Mouse (Mus musculus) left cerebral cortex, adult 9 months (tissue): ENCODE measurements around the gene Myo9a.
A peak's percentile ranks its signal among the peaks of the same experiment; 100 is the strongest.
"Not testable (repeated sequence)": the region's sequence is repeated elsewhere in the genome, so short reads cannot be mapped to it uniquely, and the experiment has no call there.

Experiments
- DNase-seq, 2 experiments: peaks; one replicate each; pipeline ENCODE4 v3.0.0; 2022; ENCODE audit warnings: low spot score in 2 of 2

Gene Myo9a

DNA sequence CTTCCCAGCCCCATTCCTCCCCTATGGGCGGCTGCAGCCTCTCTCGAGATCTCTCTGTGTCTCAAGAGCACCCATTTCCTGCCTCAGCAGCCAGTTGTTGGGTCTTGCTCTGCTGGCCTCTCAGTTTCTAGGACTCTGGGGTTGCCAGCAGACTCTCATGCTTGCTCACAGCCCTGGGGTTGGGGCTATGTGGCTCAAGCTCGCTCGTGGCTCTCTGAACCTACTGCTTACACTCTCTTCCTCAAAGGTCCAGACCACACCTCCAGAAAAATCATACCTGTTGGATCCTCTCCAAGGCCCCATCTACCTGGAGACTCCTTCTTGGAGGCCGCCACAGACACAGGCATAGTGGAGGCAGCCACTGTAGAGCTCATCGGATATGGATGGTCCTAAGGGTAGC, 198.8 kb downstream of the Myo9a start:
- DNase-seq: no peak

DNA sequence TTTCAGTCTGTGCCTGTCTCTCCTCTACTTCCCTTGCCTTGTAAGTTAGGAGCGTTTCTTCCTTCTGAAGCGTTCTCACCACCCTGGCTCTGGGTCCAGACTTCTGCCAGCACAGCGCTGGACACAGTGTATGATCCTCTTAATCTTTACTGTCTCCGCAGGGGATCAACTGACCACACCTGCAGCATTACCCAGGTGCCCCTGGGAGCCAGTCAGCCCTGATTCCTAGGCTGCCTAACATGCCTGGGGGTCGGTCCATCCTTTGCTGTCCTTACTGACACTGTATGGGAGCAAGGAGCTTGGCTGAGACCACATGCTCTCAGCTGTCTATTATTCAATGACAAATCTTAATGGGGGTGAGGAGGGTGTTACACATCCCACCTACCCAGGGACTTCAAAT, 199.3 kb downstream of the Myo9a start:
- DNase-seq: no peak

DNA sequence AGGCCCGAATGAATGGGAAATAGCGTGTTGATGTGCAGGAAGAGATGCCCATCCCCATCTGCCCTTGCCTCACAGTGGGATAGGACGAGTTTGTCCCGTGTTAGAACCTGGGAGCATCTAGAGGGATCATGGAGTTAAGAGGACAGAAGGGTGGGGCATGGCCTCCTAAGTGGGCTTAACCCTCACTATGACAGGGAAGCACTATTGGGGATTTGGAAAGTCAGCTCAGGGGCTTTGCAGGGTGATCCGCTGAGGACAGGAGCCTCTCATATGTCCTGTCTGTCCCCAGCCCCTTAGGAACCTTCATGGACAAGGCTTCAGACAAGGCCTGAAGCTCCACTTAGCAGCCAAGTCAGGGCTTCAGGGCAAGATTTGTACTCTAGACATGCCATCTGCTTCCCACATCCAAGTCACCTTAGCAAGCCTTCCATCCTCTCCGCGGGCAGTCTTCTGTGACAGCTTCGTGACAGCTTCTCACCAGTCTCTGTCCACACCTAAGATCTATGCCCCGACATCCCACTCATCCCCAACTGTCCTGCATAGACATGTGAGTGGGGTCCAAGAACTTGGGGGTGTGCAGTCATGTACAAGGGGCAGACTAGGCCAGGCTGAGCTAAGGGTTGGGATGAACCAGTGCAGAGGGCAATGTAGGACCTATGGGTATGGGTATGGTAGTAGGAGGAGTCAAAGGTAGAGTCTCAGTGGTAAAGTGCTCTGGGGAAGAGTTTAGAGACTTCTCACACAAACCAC, 200.5 kb downstream of the Myo9a start:
- DNase-seq: no peak

DNA sequence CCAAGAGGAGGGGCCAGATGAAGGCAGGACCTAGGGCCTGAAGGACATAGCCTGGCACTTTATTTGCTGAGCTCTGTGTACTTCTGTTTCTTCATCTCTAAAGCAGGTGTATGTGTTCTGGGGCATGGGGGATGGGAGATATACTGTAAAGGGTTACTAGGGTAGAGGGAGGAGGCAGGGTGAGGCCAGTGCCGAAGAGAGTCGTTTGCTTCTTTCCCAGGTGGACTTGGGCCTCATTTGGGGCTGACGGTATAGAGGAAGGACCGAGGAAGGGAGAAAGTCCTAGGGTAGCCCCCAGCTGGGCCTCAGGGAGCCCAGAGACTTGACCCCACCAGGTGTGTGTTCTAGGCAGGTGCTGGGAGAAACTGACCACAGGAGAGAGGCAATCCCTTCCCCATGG, 201.2 kb downstream of the Myo9a start:
- DNase-seq: no peak

DNA sequence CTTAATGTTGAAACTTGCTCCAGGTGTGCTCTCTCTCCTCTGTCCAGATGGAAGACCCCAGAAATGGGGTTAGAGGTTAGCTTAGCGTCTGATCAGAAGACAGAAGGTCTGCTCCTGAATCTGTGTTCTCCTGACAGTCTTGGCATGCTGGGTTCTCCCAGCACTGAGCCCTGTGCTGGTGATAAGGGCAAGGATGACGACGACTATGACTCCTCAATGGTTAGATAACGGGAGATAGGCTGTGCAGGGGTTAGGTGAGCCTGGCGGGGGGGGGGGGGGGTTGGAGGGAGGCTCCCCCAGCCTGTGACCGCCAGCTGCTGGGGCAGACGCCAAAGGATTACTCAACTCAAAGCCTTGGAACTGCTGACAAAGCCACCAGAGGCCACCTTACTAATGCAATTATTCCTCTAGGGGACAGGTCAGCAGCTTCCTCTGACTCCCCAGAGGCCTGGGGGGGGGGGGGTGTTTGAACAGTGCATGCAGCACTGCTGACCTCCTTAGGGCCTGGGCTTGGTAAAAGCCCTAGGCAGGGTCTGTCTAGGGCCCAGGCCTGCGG, 201.9 kb downstream of the Myo9a start:
- DNase-seq: no peak

DNA sequence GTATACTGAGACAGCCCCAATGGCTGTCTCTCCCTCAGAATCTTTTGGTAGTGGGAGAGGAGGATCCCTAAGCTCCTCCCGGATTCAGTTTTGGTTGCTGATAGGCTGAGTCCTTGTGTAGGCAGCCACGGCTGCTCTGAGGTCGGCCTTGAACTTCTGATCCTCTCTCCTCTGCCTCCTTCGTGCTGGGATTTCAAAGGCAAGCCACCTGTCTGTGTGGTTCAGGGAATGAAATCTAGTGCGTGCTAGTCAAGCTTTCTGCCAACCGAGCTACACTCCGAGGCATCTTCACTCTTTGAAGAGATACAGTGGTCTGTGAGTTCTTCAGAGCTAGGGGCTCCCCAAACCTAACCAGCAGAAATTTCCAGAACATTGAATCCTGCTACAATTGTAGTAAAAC, 202.9 kb downstream of the Myo9a start:
- no peak for DNase-seq

DNA sequence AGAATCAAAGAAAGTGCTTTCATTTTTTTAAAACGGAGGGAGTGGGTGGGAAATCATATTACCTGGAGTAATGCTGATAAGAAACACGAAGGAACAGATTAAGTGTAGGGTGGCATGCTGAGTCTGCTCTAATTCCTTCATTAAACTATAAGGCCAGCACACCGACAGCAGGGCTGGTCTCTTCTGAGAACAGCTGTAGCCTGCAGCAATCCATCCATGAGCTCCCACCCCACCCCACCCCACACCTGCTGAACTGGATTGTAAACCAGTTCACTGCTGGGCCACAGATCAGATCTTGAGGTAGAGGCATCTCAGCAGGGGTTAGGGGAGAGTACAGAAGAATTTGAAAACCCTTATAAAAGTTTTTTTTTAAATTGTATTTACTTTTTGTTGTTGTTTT, 204.5 kb downstream of the Myo9a start:
- no peak for DNase-seq

DNA sequence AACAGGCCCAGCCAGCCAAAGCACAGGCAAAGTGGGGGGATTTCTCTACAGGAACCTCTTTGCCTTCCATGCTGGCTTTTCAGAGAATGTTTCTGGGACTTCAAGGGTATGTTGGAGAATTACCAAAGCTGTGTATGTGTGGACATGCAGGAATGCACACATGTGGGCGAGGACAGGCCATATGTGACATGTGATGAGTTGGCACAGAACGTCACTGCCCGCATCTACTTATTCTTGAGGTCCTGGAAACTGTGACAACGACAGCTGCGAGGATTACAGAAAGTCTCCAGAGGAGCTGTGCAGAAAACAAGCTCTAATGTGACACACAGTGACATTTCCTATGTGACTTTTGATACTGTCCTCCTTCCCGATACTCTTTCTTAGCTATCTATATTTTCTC, 205.0 kb downstream of the Myo9a start:
- DNase-seq: no peak

DNA sequence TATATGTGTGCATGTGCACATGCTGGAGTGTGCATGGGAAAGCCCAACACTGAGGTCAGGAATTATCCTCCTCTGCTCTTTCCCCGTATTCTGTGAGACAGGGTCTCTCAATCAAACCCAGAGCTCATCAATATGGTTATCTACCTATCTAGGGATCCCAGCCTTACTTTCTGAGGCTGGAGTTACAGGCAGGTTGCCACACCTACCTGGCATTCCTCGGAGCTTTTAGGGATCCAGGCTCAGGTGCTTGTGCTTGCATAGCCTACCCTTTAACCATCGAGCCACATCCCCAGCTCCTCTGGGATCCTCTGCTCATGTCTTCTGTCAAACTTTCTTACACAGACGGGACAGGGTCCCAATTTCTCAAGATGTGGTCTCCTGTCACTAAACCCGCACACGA, 205.8 kb downstream of the Myo9a start:
- no peak for DNase-seq

DNA sequence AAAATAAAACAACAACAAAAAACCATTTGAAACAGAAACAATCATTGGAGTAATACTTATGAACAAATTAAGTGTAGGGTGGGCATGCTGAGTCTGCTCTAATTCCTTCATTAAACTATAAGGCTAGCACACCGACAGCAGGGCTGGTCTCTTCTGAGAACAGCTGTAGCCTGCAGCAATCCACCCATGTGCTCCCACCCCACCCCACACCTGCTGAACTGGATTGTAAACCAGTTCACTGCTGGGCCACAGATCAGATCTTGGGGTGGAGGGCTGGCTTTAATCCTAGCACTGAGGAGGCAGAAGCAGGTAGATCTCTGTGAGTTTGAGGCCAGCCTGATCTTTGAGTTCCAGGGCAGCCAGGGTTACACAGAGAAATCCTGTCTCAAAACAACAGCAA, 207.4 kb downstream of the Myo9a start:
- not testable (repeated sequence) for DNase-seq

DNA sequence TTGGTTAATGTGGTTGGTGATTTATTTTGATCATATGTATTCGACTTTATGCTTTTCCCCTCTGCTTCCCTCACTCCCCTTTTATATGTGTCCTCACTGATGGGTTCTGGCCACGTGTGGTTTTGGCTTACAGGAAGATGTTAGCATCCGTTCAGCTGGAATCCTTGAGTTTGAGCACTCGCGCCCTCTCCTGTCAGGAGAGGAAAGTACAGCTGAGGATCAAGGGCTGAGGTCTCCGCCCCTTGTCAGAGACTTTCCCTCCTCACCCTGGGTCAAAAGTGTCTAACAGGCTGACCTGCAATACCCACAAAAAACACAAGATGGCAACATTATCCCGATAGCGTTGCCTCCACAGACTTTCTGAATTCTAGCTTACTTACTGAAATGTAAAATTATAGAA, 208.6 kb downstream of the Myo9a start:
- peak; percentile 36 to 80 for DNase-seq

DNA sequence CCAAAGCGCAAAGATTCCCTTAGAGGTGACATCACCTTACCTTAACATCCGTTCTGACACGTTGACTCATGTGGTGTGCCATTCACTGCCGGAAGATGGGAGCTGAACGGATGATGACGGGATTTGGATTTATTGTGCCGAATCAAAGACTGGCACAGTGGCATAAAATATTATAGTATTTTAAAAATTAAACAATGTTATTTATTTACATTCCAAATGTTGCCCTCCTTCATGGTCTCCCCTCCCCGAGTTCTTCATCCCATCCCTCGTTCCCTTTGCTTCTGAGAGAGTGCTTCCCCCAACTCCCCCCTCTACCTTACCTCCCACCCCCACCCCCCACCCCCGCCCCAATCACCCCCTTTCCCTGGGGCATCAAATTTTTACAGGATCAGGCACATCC, 209.9 kb downstream of the Myo9a start, which contains the start of gene Nr2e3:
TSS of gene Nr2e3 (minus strand) at position 101 of the 400 bp plus-strand sequence.
- no peak for DNase-seq

DNA sequence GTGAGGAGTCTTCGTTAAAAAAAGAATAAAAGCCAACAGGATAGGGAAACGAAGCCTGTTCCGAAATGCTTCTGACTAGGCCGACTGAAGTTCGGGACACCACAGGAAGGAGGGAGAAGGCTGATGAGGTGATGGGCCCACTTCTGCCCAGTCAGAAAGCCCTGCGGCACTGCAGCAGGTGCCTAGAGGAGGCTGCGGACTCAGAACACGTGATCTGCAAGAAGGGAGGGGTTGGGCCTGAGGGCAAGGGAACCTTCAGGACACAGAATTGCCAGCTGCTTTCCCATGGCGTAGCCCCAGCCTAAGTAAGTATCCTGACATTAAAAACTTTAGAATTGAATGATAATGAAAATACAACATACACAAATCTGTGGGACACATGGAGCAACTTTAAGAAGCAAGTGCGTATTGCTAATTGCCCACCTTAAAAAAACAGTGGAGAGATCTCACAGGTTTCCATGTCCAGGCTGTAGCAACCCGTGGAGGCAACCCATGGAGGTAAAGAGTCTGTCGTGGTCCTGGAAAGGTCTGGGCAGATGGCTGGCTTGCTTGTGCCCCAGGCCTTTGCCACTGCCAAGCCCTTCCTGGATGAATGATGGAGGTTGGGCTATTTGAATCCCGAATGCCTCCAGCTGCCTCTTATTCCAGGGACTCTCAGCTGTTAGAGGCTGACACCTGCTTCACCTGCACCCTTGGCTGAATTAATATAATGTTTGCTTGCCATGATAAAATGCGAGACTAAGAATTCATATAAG, 210.7 kb downstream of the Myo9a start:
- no peak for DNase-seq

DNA sequence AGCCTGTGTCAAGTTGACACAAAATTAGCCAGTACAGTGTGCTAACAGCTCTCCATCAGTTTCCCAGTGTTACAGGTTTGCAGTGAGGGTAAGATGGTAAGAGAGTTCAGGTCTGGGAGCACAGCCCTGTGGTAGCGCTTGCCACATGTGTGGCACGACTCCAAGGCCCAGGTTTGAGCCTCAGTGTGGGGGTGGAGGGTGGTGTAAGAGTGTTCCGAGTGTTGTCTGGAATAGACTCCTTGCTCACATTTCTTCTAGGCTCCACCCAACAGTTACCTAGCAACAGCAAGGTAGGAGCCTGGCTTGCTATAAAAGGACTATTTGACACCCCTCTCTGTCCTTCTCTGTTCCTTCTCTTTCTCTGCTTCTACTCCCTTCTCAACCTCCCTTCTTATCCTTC, 213.7 kb downstream of the Myo9a start:
- DNase-seq: peak; percentile 53 to 57

DNA sequence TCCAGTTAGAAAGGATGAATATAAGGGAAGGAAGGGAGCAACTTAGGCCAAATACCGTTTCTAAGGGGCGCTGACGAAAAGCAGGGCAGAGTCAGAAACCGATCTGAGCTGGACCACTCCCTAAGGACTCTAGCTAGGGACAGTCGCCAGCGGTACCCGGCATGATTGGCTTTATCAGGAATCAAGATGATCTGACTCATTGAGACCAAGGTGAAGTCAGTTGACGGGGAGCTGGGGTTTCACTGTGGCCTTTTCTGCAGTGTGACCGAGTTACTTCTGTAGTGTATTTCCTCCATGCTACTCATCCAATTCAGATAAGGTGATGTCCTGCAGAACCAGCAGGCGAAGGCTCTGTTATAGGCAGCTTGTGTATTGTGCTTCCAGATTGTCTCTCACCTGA, 214.3 kb downstream of the Myo9a start:
- no peak for DNase-seq

DNA sequence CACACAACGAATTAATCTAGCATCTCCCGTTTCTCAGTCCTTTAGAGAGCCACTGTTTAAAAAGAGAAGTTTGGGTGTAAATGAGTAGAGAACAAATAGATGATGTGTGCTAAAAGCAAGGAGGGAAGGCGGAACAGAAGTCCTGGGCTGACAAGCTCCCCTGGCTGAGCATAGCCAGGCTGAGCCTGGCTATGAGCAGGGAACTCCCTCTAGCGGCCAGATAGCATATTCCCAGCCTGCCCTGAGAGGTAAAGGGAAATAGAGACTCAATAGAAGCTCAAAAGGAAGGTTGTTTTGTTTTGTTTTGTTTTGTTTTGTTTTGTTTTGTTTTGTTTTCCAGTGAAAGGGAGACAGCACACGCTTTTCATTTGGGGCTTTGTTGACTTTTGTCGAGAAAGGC, 218.7 kb downstream of the Myo9a start:
- DNase-seq: peak in 1 of 2 experiments; percentile 69

DNA sequence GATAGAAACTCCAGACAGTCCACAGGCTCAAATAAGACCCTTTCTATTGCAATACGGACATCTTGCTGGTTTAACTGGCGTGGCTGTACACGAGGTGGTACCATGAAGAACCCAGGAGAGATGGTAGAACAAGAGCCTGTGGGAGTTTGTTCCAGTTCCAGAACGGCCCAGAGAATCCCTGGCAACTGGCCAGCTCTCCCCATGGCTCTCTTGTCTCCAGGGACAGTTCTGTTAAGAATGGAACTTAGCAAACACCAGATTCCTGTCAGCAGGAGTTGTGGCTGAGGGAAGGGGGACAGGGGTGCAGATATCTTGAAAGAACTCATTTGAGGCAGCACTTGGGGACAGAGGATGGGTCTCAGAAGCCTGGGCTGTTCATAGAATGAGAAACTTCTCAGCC, 220.6 kb downstream of the Myo9a start:
- DNase-seq: no peak
